In the genomic region with DNA sequence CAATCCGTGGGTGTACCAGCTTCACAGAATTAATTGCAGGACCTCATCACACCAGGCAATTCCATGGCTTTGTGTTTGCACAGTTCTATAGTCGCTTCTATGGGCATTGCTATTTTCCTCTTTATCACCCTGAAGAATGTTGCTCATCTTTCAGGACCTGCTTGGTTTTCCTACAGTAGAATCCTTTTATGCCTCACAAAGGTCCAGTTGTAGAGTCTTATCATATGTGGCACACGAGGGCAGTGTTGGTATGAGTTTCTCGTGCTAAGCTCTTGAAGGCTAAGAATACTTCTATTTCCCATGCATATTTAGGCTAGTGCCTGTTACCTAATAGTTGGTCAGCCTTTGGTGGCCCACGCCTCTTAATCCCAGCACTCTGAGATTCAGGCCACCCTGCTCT, we compare ENCODE assay signal across 8 mouse cellular contexts. TPM values are rescaled to one million over a fixed set of nuclear protein-coding genes. Genes with fewer than 3 reads are reported as not detected.
DNase-seq lines count a peak whose midpoint lies in the region; ATAC-seq and TF ChIP-seq lines count a peak whose summit lies in the region.

No protein-coding gene starts in this region.

- H3K27ac ChIP-seq in left cerebral cortex, adult 2 months = peak overlapping the region; percentile 98
- H3K27ac ChIP-seq in cortical plate, adult 2 months (ENCODE audit: insufficient read depth, low read length) = no peak overlapping the region
- H3K27ac ChIP-seq in intestine, embryonic 15.5 days = no peak overlapping the region

- H3K4me3 ChIP-seq in left cerebral cortex, adult 2 months = peak overlapping the region; percentile 81
- H3K4me3 ChIP-seq in cortical plate, adult 2 months (ENCODE audit: insufficient read depth, low read length) = peak overlapping the region; percentile 85
- H3K4me3 ChIP-seq in intestine, embryonic 15.5 days (replicated peaks) = peak overlapping the region; percentile 71
- peak overlapping the region; percentile 99 for H3K4me3 ChIP-seq in myocyte

- no peak for ATAC-seq in intestine, embryonic 15.5 days
- ATAC-seq in inflammation-experienced regulatory T-cells, adult 6 months = no peak

- peak overlapping the region; percentile 89 for H3K9ac ChIP-seq in intestine, embryonic 15.5 days

- no peaks in the 10 kb centered on the region; the same call in 1 of the 2 replicates for H3K36me3 ChIP-seq in intestine, embryonic 15.5 days
- H3K36me3 ChIP-seq in myocyte (ENCODE audit: control insufficient read depth, insufficient read depth) = no peaks in the 10 kb centered on the region

- peak overlapping the region; percentile 92 for H3K4me2 ChIP-seq in intestine, embryonic 15.5 days (replicated peaks)
- H3K4me2 ChIP-seq in myocyte (ENCODE audit: low read depth) = peak overlapping the region; percentile 91

- no peaks in the 10 kb centered on the region for H3K27me3 ChIP-seq in intestine, embryonic 15.5 days (replicated peaks)
- no peaks in the 10 kb centered on the region for H3K27me3 ChIP-seq in myocyte (ENCODE audit: control insufficient read depth, insufficient read depth, insufficient read length)

- no peaks in the 10 kb centered on the region for H3K9me3 ChIP-seq in intestine, embryonic 15.5 days

- TF ChIP-seq POLR2A in cortical plate, adult 2 months (IDR thresholded peaks at IDR 0.05; ENCODE audit: extremely low read depth, insufficient read depth, low read length) = no peak
- no peak for TF ChIP-seq POLR2A in myocyte (IDR thresholded peaks at IDR 0.05; ENCODE audit: insufficient read length, low read depth)

- intact Hi-C loops in left cerebral cortex, adult 2 months (cut with DNase I) = no loop called here
- intact Hi-C loops in left cerebral cortex, postnatal 10 days (cut with DNase I) = no loop called here

- peaks cover 44% of the 10 kb centered on the region for H3K79me2 ChIP-seq in myocyte (ENCODE audit: control insufficient read depth, insufficient read depth)

- WGBS in intestine, embryonic 15.5 days = 37% methylated on average over 5 of the region's 5 CpGs

- DNase-seq in left cerebral cortex, adult 2 months (ENCODE audit: extremely low spot score in 1 of 2, low spot score in 2 of 2) = no peak
- no peak for DNase-seq in left cerebral cortex, postnatal 10 days (ENCODE audit: extremely low spot score in 1 of 2, low spot score in 2 of 2)
- DNase-seq in spleen, postnatal 14 days (ENCODE audit: low spot score in 2 of 2) = no peak
- DNase-seq in right cerebral cortex, postnatal 25 days = no peak

- TF ChIP-seq CTCF in left cerebral cortex, adult 2 months (IDR thresholded peaks at IDR 0.05) = no peak; the same call in 1 of the 2 replicates
- TF ChIP-seq CTCF in cortical plate, adult 2 months (IDR thresholded peaks at IDR 0.05; ENCODE audit: extremely low read depth, insufficient read depth, low read length) = no peak

- H3ac ChIP-seq in myocyte (ENCODE audit: control insufficient read depth, insufficient read length) = peak overlapping the region; percentile 44

- H3K4me1 ChIP-seq in cortical plate, adult 2 months (ENCODE audit: control insufficient read depth, insufficient read depth, low read length) = peaks cover 2% of the 10 kb centered on the region; the same call in 1 of the 2 replicates
- H3K4me1 ChIP-seq in intestine, embryonic 15.5 days (replicated peaks) = peaks cover 9% of the 10 kb centered on the region; the same call in 1 of the 2 replicates

TF ChIP-seq in myocyte, 11 proteins besides CTCF, POLR2A, EP300 and RAD21:
- TF ChIP-seq POLR2AphosphoS2 (IDR thresholded peaks at IDR 0.05; ENCODE audit: insufficient read length, low read depth) (no peak), CEBPB (IDR thresholded peaks at IDR 0.05; ENCODE audit: insufficient read depth, poor library complexity, severe bottlenecking) (no peak), MYOD1 (IDR thresholded peaks at IDR 0.05; ENCODE audit: control insufficient read depth in 1 of 3, insufficient read length in 2 of 3, low read depth in 2 of 3) (no peak), MAX (IDR thresholded peaks at IDR 0.05; ENCODE audit: low read depth) (no peak), REST (IDR thresholded peaks at IDR 0.05; ENCODE audit: insufficient read depth, insufficient read length) (no peak), TCF3 (IDR thresholded peaks at IDR 0.05; ENCODE audit: insufficient read length, low read depth) (no peak), E2F4 (IDR thresholded peaks at IDR 0.05; ENCODE audit: insufficient read depth) (no peak), TCF12 (IDR thresholded peaks at IDR 0.05; ENCODE audit: insufficient read depth, poor library complexity, severe bottlenecking) (no peak), SRF (IDR thresholded peaks at IDR 0.05; ENCODE audit: control insufficient read depth, insufficient read length, low read depth) (no peak), MYOG (IDR thresholded peaks at IDR 0.05; ENCODE audit: control insufficient read depth in 1 of 3, insufficient read depth in 1 of 3, insufficient read length in 2 of 3, low read depth in 2 of 3) (no peak), USF1 (IDR thresholded peaks at IDR 0.05; ENCODE audit: low read depth) (no peak)
TF ChIP-seq in myocyte: peak in this region for 0.

RNA-seq across cellular contexts. Expression of a gene that starts 0.6 kb away (rescaled TPM):
- 10 to 100 TPM; 23.1 to 27.9 TPM for total RNA-seq in left cerebral cortex, adult 2 months (2021)
- total RNA-seq in left cerebral cortex, postnatal 10 days (2021) = 10 to 100 TPM; 22.8 to 23.4 TPM
- 24.6 and 27.9 TPM in 2 replicates for polyA plus RNA-seq in cortical plate, adult 2 months (2012; rRNA removed)
- 10.5 and 11.8 TPM in 2 replicates for polyA plus RNA-seq in intestine, embryonic 15.5 days (2015; fragmentation: Nextera tagmentation; extraction: Ambion mirVana)
- polyA plus RNA-seq in myocyte (2012; fragmentation: generic; extraction: Trizol) = 10.9 TPM
- 10 to 100 TPM; 11.9 to 14.9 (median 12.0) TPM for polyA plus RNA-seq in inflammation-experienced regulatory T-cells, adult 6 months (2017; shearing (Covaris generic))

RNA-seq across cellular contexts. Expression of a gene that starts 1.0 kb away (rescaled TPM):
- total RNA-seq in left cerebral cortex, adult 2 months (2021) = 10 to 100 TPM; 78.3 to 99.1 TPM
- total RNA-seq in left cerebral cortex, postnatal 10 days (2021) = 100 to 1,000 TPM in 1 of 2 experiments, 10 to 100 TPM in 1; 83.9 to 105 TPM
- 101 and 118 TPM in 2 replicates for polyA plus RNA-seq in cortical plate, adult 2 months (2012; rRNA removed)
- polyA plus RNA-seq in intestine, embryonic 15.5 days (2015; fragmentation: Nextera tagmentation; extraction: Ambion mirVana) = 74.3 and 76.7 TPM in 2 replicates
- polyA plus RNA-seq in myocyte (2012; fragmentation: generic; extraction: Trizol) = 43.6 TPM
- 100 to 1,000 TPM; 165 to 250 (median 199) TPM for polyA plus RNA-seq in inflammation-experienced regulatory T-cells, adult 6 months (2017; shearing (Covaris generic))

RNA-seq across cellular contexts. Expression of a gene that starts 18.8 kb away (rescaled TPM):
- not detected for total RNA-seq in left cerebral cortex, adult 2 months (2021)
- total RNA-seq in left cerebral cortex, postnatal 10 days (2021) = not detected
- polyA plus RNA-seq in cortical plate, adult 2 months (2012; rRNA removed) = not detected in 2 replicates
- polyA plus RNA-seq in intestine, embryonic 15.5 days (2015; fragmentation: Nextera tagmentation; extraction: Ambion mirVana) = not detected in 2 replicates
- not detected for polyA plus RNA-seq in myocyte (2012; fragmentation: generic; extraction: Trizol)
- polyA plus RNA-seq in inflammation-experienced regulatory T-cells, adult 6 months (2017; shearing (Covaris generic)) = not detected

RNA-seq across cellular contexts. Expression of a gene that starts 20.1 kb away (rescaled TPM):
- total RNA-seq in left cerebral cortex, adult 2 months (2021) = not detected
- total RNA-seq in left cerebral cortex, postnatal 10 days (2021) = not detected
- polyA plus RNA-seq in cortical plate, adult 2 months (2012; rRNA removed) = not detected in 2 replicates
- polyA plus RNA-seq in intestine, embryonic 15.5 days (2015; fragmentation: Nextera tagmentation; extraction: Ambion mirVana) = not detected in 2 replicates
- polyA plus RNA-seq in myocyte (2012; fragmentation: generic; extraction: Trizol) = not detected
- not detected for polyA plus RNA-seq in inflammation-experienced regulatory T-cells, adult 6 months (2017; shearing (Covaris generic))

RNA-seq across cellular contexts. Expression of a gene that starts 20.1 kb away (rescaled TPM):
- not detected for total RNA-seq in left cerebral cortex, adult 2 months (2021)
- total RNA-seq in left cerebral cortex, postnatal 10 days (2021) = not detected
- polyA plus RNA-seq in cortical plate, adult 2 months (2012; rRNA removed) = not detected in 2 replicates
- 0.13 TPM in 1 of 2 replicates, not detected in the other for polyA plus RNA-seq in intestine, embryonic 15.5 days (2015; fragmentation: Nextera tagmentation; extraction: Ambion mirVana)
- 0.04 TPM for polyA plus RNA-seq in myocyte (2012; fragmentation: generic; extraction: Trizol)
- not detected for polyA plus RNA-seq in inflammation-experienced regulatory T-cells, adult 6 months (2017; shearing (Covaris generic))
